In the genomic region with DNA sequence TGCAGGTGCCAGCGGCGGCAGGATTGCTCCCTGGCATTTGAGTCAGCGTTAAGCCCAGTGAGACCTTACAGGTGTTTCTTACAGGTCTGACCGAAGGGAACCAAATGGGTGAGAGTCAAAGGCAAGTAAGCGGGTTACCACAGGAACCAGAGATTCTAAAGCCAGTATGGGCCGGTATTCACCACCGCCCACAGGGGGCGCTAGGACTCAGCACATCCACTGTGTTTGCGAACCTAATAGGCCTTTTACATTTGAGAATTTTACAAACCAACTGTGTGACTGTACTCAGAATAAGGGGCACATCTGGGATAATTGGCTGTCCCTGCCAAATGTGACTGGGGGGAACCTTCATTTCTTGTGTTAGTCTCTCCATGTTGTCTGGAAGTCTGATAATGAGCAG, we compare ENCODE assay signal across 9 mouse cellular contexts. TPM values are rescaled to one million over a fixed set of nuclear protein-coding genes. Genes with fewer than 3 reads are reported as not detected.
DNase-seq lines count a peak whose midpoint lies in the region; ATAC-seq and TF ChIP-seq lines count a peak whose summit lies in the region.
"Had no signal": no experiment of that assay in that cellular context is flagged by ENCODE, and none has a peak within 500 bp of the region (broad histone marks: within the 10 kb centered on the region; RNA-seq: fewer than 3 reads in every experiment).

No protein-coding gene starts in this region.

- WGBS in liver, embryonic 11.5 days, result 14% methylated on average over 9 of the region's 9 CpGs
- 19% methylated on average over 9 of the region's 9 CpGs for WGBS in small intestine, adult 2 months

- H3K4me3 ChIP-seq in left cerebral cortex, adult 2 months, result no peak overlapping the region
- no peak overlapping the region for H3K4me3 ChIP-seq in liver, embryonic 11.5 days (ENCODE audit: low read depth, low read length)
- no peak overlapping the region for H3K4me3 ChIP-seq in small intestine, adult 2 months (ENCODE audit: low read depth, low read length)
- H3K4me3 ChIP-seq: heart, embryonic 15.5 days had no signal

- no peak overlapping the region for H3K27ac ChIP-seq in left cerebral cortex, adult 2 months
- H3K27ac ChIP-seq in liver, embryonic 11.5 days (ENCODE audit: low read depth, low read length), result no peak overlapping the region
- H3K27ac ChIP-seq in small intestine, adult 2 months (ENCODE audit: insufficient read depth, low read depth, low read length), result no peak overlapping the region
- H3K27ac ChIP-seq: heart, embryonic 15.5 days had no signal

- DNase-seq in CD4-positive, CD25-positive, alpha-beta regulatory T cell, adult 2 months (ENCODE audit: low read depth, low spot score), result peak; percentile 66
- peak; percentile 34 to 58 for DNase-seq in left cerebral cortex, adult 2 months (ENCODE audit: extremely low spot score in 1 of 2, low spot score in 2 of 2)
- no peak for DNase-seq in left cerebral cortex, adult 11 months (ENCODE audit: low spot score)
- DNase-seq in adrenal gland, postnatal 36 days, result peak; percentile 51 to 76
- DNase-seq in forelimb bud, embryonic 11.5 days (ENCODE audit: low read depth, low spot score), result peak; percentile 74
- DNase-seq in liver, embryonic 11.5 days (ENCODE audit: low spot score), result peak; percentile 63

- H3K36me3 ChIP-seq in liver, embryonic 11.5 days (ENCODE audit: control insufficient read depth, insufficient read depth, low read length), result no peaks in the 10 kb centered on the region
- H3K36me3 ChIP-seq in small intestine, adult 2 months (ENCODE audit: control insufficient read depth, insufficient read depth, low read length), result no peaks in the 10 kb centered on the region
- H3K36me3 ChIP-seq: heart, embryonic 15.5 days had no signal

- intact Hi-C loops in left cerebral cortex, adult 2 months (cut with DNase I), result loop anchor here (1.0 kb wide), 1 partner anchor 50 kb away; no protein-coding TSS in a partner anchor

- no peak overlapping the region for H3K4me2 ChIP-seq in liver, embryonic 11.5 days
- H3K4me2 ChIP-seq: heart, embryonic 15.5 days had no signal

- H3K4me1 ChIP-seq in liver, embryonic 11.5 days (replicated peaks; ENCODE audit: control insufficient read depth, insufficient read depth, low read length), result no peaks in the 10 kb centered on the region
- H3K4me1 ChIP-seq in small intestine, adult 2 months (ENCODE audit: control insufficient read depth, insufficient read depth, insufficient read length, low read length), result peaks cover 8% of the 10 kb centered on the region; the same call in 1 of the 2 replicates

- no peaks in the 10 kb centered on the region for H3K9me3 ChIP-seq in liver, embryonic 11.5 days (ENCODE audit: control insufficient read depth, low read length)
- H3K9me3 ChIP-seq: heart, embryonic 15.5 days had no signal

- no peak for ATAC-seq in CD4-positive, CD25-positive, alpha-beta regulatory T cell, adult 4 months
- no peak for ATAC-seq in liver, embryonic 11.5 days (replicated peaks; ENCODE audit: low FRiP score)

- peak; percentile 83 for TF ChIP-seq CTCF in left cerebral cortex, adult 2 months (IDR thresholded peaks at IDR 0.05)
- TF ChIP-seq CTCF in small intestine, adult 2 months (IDR thresholded peaks at IDR 0.05; ENCODE audit: extremely low read depth, insufficient read length, insufficient replicate concordance, low read depth, low read length), result peak; percentile 81; the same call in 1 of the 2 replicates

- no peak for TF ChIP-seq POLR2A in small intestine, adult 2 months (IDR thresholded peaks at IDR 0.05; ENCODE audit: low read depth, low read length)

- H3K9ac ChIP-seq in liver, embryonic 11.5 days (ENCODE audit: low read depth, low read length), result no peak overlapping the region
- H3K9ac ChIP-seq: heart, embryonic 15.5 days had no signal

- no peaks in the 10 kb centered on the region for H3K27me3 ChIP-seq in liver, embryonic 11.5 days (replicated peaks; ENCODE audit: control insufficient read depth, insufficient read depth, low read length)
- no peaks in the 10 kb centered on the region for H3K27me3 ChIP-seq in small intestine, adult 2 months (ENCODE audit: control insufficient read depth, insufficient read depth, low read length)
- H3K27me3 ChIP-seq: heart, embryonic 15.5 days had no signal

RNA-seq across cellular contexts. Expression of a gene that starts 54.1 kb away (rescaled TPM):
- not detected for polyA plus RNA-seq in CD4-positive, CD25-positive, alpha-beta regulatory T cell, adult 4 months (2017; shearing (Covaris generic))
- 10 to 100 TPM; 53.4 to 59.2 TPM for total RNA-seq in left cerebral cortex, adult 2 months (2021)
- 10 to 100 TPM; 34.2 to 75.7 TPM for total RNA-seq in adrenal gland, postnatal 36 days (2021)
- polyA plus RNA-seq in liver, embryonic 11.5 days (2014; fragmentation: Nextera tagmentation; extraction: Ambion mirVana), result 5.8 and 6.1 TPM in 2 replicates
- 4.2 and 5.4 TPM in 2 replicates for polyA plus RNA-seq in small intestine, adult 2 months (2012; rRNA removed)

RNA-seq across cellular contexts. Expression of a gene that starts 59.2 kb away (rescaled TPM):
- polyA plus RNA-seq in CD4-positive, CD25-positive, alpha-beta regulatory T cell, adult 4 months (2017; shearing (Covaris generic)), result 10 to 100 TPM; 32.8 to 34.9 TPM
- 10 to 100 TPM; 31.0 to 37.2 TPM for total RNA-seq in left cerebral cortex, adult 2 months (2021)
- 10 to 100 TPM; 83.5 to 85.4 TPM for total RNA-seq in adrenal gland, postnatal 36 days (2021)
- 59.3 and 64.4 TPM in 2 replicates for polyA plus RNA-seq in liver, embryonic 11.5 days (2014; fragmentation: Nextera tagmentation; extraction: Ambion mirVana)
- polyA plus RNA-seq in small intestine, adult 2 months (2012; rRNA removed), result 20.9 and 23.1 TPM in 2 replicates
